Mouse (Mus musculus) heart, embryonic 11.5 days (tissue): ENCODE measurements around the gene Tnk2. TPM values are rescaled to one million over a fixed set of nuclear protein-coding genes. Genes with fewer than 3 reads are reported as not detected.

Experiments
- ATAC-seq: fragments of 200-750 bp; cut with Nextera tagmentation; replicated peaks from 2 replicates; pipeline ENCODE4 v1.8.0; 2017; ENCODE audit warnings: moderate library complexity; ENCODE audit not compliant: insufficient number of reproducible peaks, low FRiP score, low TSS enrichment
- H3K27ac ChIP-seq: fragments of 300-500 bp; sonication (generic); 2 replicates; pipeline ENCODE4 v1.5.1; 2014; ENCODE audit warnings: mild to moderate bottlenecking, low read depth, low read length
- H3K27me3 ChIP-seq: fragments of 300-500 bp; sonication (generic); 2 replicates; pipeline ENCODE4 v1.6.1; 2014; ENCODE audit warnings: mild to moderate bottlenecking, low read length, mixed read lengths; ENCODE audit not compliant: control insufficient read depth, insufficient read depth
- H3K36me3 ChIP-seq: fragments of 300-500 bp; sonication (generic); 2 replicates; pipeline ENCODE4 v1.6.1; 2014; ENCODE audit warnings: mild to moderate bottlenecking, low read length, moderate library complexity, mixed read lengths; ENCODE audit not compliant: control insufficient read depth, insufficient read depth
- H3K4me1 ChIP-seq: fragments of 300-500 bp; sonication (generic); 2 replicates; pipeline ENCODE4 v1.6.1; 2014; ENCODE audit warnings: low read length; ENCODE audit not compliant: control insufficient read depth, insufficient read depth
- H3K4me2 ChIP-seq: fragments of 300-500 bp; sonication (generic); 2 replicates; pipeline ENCODE4 v1.6.1; 2014; ENCODE audit warnings: mild to moderate bottlenecking, moderate library complexity
- H3K4me3 ChIP-seq: fragments of 300-500 bp; sonication (generic); 2 replicates; pipeline ENCODE4 v1.5.1; 2014; ENCODE audit warnings: low read depth, low read length
- H3K9ac ChIP-seq: fragments of 300-500 bp; sonication (generic); 2 replicates; pipeline ENCODE4 v1.6.1; 2014; ENCODE audit warnings: mild to moderate bottlenecking, low read depth, low read length, moderate library complexity
- H3K9me3 ChIP-seq: fragments of 300-500 bp; sonication (generic); replicated peaks from 2 replicates; pipeline ENCODE4 v1.6.1; 2016; ENCODE audit warnings: low read length; ENCODE audit not compliant: control insufficient read depth
- WGBS: fragments of 180-500 bp; shearing (Covaris S2); extraction: QIAGEN DNeasy Blood & Tissue Kit; methylation state at CpG from one replicate; pipeline ENCODE4 v1.1.7; 2014; ENCODE audit not compliant: insufficient replicate concordance; 5-methylcytosine and 5-hydroxymethylcytosine counted together
- polyA plus RNA-seq: library from polyadenylated mRNA; unstranded; fragments of >200 nt; fragmentation: Nextera tagmentation; extraction: Ambion mirVana; gene quantifications from 2 replicates; pipeline ENCODE4 v1.2.1, GENCODE M21; 2014

Gene Tnk2
- polyA plus RNA-seq, 1 experiment from 2014 or later: 6.9 TPM

GRCm38 (mm10) chr16:32628140-32628539 is 15.5 kb upstream of the Tnk2 start:
- Histone ChIP-seq H3K27ac (no peak overlapping the region), H3K9ac (no peak overlapping the region), H3K4me1 (no peaks in the 10 kb centered on the region), H3K4me2 (no peak overlapping the region), H3K4me3 (no peak overlapping the region), H3K9me3 (no peaks in the 10 kb centered on the region), H3K36me3 (peaks cover 29% of the 10 kb centered on the region), H3K27me3 (no peaks in the 10 kb centered on the region)
- WGBS: 94% methylated on average over 8 of the region's 8 CpGs
- no peak for ATAC-seq

- no peak overlapping the region for H3K4me3 ChIP-seq
- H3K36me3 ChIP-seq: peaks cover 13% of the 10 kb centered on the region; the same call in 1 of the 2 replicates
- ATAC-seq: no peak
- H3K27ac ChIP-seq: no peak overlapping the region
- no peaks in the 10 kb centered on the region for H3K27me3 ChIP-seq
- H3K9ac ChIP-seq: no peak overlapping the region
- no peak overlapping the region for H3K4me2 ChIP-seq
- WGBS: 92% methylated on average over 4 of the region's 4 CpGs
- no peaks in the 10 kb centered on the region for H3K4me1 ChIP-seq
- H3K9me3 ChIP-seq: no peaks in the 10 kb centered on the region
Observed at GRCm38 (mm10) chr16:32632328-32632824, 11.3 kb upstream of the Tnk2 start.

- no peak overlapping the region for H3K4me3 ChIP-seq
- 89% methylated on average over 4 of the region's 4 CpGs for WGBS
- H3K27ac ChIP-seq: no peak overlapping the region
- ATAC-seq: no peak
- peaks cover 10% of the 10 kb centered on the region; the same call in 1 of the 2 replicates for H3K36me3 ChIP-seq
- H3K4me2 ChIP-seq: no peak overlapping the region
- H3K9ac ChIP-seq: no peak overlapping the region
- no peaks in the 10 kb centered on the region for H3K27me3 ChIP-seq
- no peaks in the 10 kb centered on the region for H3K4me1 ChIP-seq
- H3K9me3 ChIP-seq: no peaks in the 10 kb centered on the region
Observed at GRCm38 (mm10) chr16:32633486-32634012, 10.1 kb upstream of the Tnk2 start.

DNA sequence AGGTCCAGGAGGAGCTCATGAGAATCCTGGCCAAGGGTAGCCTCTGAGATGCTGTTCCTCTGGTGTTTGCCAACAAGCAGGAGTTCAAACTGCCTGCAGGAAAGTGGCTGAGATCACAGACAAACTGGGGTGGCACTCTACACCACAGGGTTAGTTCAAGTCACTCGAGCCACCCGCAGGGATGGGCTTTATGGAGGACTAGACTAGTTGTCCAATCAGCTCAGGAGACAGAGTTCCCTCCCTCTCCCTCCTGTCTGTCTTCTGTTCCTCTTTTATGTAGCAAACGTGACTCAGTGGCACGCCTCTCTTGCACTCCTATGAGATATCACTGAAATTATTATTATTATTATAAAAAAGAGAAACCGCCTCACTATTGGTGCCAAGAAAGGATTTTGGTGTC is 9.5 kb upstream of the Tnk2 start:
- no peak overlapping the region for H3K4me3 ChIP-seq
- H3K27me3 ChIP-seq: no peaks in the 10 kb centered on the region
- no peak overlapping the region for H3K9ac ChIP-seq
- H3K4me1 ChIP-seq: no peaks in the 10 kb centered on the region
- H3K36me3 ChIP-seq: peaks cover 10% of the 10 kb centered on the region; the same call in 1 of the 2 replicates
- H3K27ac ChIP-seq: no peak overlapping the region
- no peak overlapping the region for H3K4me2 ChIP-seq
- ATAC-seq: no peak
- no peaks in the 10 kb centered on the region for H3K9me3 ChIP-seq
- 86% methylated on average over 5 of the region's 5 CpGs for WGBS

- Histone ChIP-seq H3K4me3 (no peak overlapping the region), H3K4me1 (no peaks in the 10 kb centered on the region), H3K4me2 (no peak overlapping the region), H3K9ac (no peak overlapping the region), H3K9me3 (no peaks in the 10 kb centered on the region), H3K36me3 (peaks cover 2% of the 10 kb centered on the region; the same call in 1 of the 2 replicates), H3K27ac (no peak overlapping the region), H3K27me3 (no peaks in the 10 kb centered on the region)
- WGBS: 67% methylated on average over 3 of the region's 3 CpGs
- ATAC-seq: no peak
Observed at GRCm38 (mm10) chr16:32635314-32635713, 8.4 kb upstream of the Tnk2 start.

- Histone ChIP-seq H3K9me3 (no peaks in the 10 kb centered on the region), H3K36me3 (no peaks in the 10 kb centered on the region), H3K4me3 (no peak overlapping the region), H3K27ac (no peak overlapping the region), H3K27me3 (no peaks in the 10 kb centered on the region), H3K9ac (no peak overlapping the region), H3K4me1 (no peaks in the 10 kb centered on the region), H3K4me2 (no peak overlapping the region)
- ATAC-seq: no peak
- 84% methylated on average over 3 of the region's 3 CpGs for WGBS
Observed at GRCm38 (mm10) chr16:32636331-32636730, 7.3 kb upstream of the Tnk2 start.

DNA sequence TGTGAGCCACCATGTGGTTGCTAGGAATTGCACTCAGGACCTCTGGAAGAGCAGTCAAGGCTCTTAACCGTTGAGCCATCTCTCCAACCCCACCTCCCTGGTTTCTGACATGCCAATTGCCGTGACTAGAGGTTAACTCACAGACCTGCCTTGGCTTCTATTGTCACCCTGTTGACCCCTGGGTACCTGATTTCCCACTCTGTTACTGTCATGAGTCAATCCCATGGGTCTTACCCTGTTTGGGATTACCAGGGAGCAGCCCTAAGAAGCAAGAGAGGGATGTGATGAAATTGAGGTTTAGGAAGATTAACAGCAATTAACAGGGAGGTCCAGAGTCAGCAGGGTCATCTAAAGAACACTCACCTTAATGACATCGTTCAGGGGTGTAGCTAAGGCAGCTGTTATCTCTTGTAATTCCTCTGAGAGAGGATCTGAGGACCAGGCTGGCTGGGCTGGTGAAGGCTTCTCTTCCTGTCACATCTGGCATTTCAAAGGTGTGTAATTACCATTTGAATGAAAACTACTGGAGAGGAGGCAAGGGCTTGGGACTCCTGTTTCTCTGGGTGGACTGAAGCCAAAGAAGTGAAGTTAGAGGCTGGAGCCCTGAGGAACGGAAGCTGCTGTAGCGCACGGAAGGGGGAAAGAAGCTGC is 6.7 kb upstream of the Tnk2 start:
- no peaks in the 10 kb centered on the region for H3K36me3 ChIP-seq
- H3K4me1 ChIP-seq: no peaks in the 10 kb centered on the region; the same call in 1 of the 2 replicates
- no peaks in the 10 kb centered on the region for H3K9me3 ChIP-seq
- no peak overlapping the region for H3K4me2 ChIP-seq
- WGBS: 29% methylated on average over 6 of the region's 6 CpGs
- H3K27ac ChIP-seq: no peak overlapping the region
- H3K27me3 ChIP-seq: no peaks in the 10 kb centered on the region
- no peak overlapping the region for H3K9ac ChIP-seq
- no peak for ATAC-seq
- H3K4me3 ChIP-seq: no peak overlapping the region

DNA sequence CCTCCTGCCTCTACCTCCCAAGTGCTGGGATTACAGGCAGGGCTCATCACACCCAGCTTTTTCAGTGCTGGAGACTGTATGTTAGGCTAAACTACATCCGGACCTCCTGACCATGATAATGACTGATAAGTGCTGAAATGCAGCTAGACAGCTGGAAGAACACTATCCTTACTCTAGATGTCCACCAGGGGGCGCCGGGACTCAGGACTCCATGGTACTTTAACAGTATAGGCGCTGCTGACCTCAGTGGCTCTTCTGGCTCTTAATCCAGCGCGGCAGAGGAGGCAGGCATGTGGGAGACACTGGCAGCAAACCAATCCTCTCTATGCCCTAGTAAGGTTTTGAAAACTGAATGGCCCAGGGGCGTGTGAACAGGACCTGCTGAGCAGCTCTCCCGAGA is 5.2 kb upstream of the Tnk2 start:
- no peak for ATAC-seq
- no peak overlapping the region for H3K9ac ChIP-seq
- H3K36me3 ChIP-seq: no peaks in the 10 kb centered on the region

GRCm38 (mm10) chr16:32640096-32640495 is 3.6 kb upstream of the Tnk2 start:
- Histone ChIP-seq H3K9ac (no peak overlapping the region), H3K4me3 (no peak overlapping the region), H3K4me2 (no peak overlapping the region), H3K27me3 (no peaks in the 10 kb centered on the region), H3K4me1 (peaks cover 10% of the 10 kb centered on the region; the same call in 1 of the 2 replicates), H3K27ac (no peak overlapping the region), H3K9me3 (no peaks in the 10 kb centered on the region), H3K36me3 (no peaks in the 10 kb centered on the region)
- ATAC-seq: no peak
- 75% methylated on average over 5 of the region's 5 CpGs for WGBS

More for the DNA sequence above, 5.2 kb upstream of the Tnk2 start:
- WGBS: 8% methylated on average over 8 of the region's 8 CpGs
- Histone ChIP-seq H3K27ac (no peak overlapping the region), H3K9me3 (no peaks in the 10 kb centered on the region), H3K27me3 (no peaks in the 10 kb centered on the region), H3K4me2 (no peak overlapping the region), H3K4me1 (peaks cover 3% of the 10 kb centered on the region; the same call in 1 of the 2 replicates), H3K4me3 (no peak overlapping the region)
